Mouse (Mus musculus) midbrain, embryonic 15.5 days (tissue): Measurements from ENCODE around the gene Ikzf2. TPM values are rescaled to one million over a fixed set of nuclear protein-coding genes. Genes with fewer than 3 reads are reported as not detected.

Experiments
- ATAC-seq: fragments of 200-750 bp; cut with Nextera tagmentation; replicated peaks from 2 replicates; pipeline ENCODE4 v1.8.0; 2017; ENCODE audit warnings: moderate TSS enrichment
- H3K27ac ChIP-seq: fragments of 300-500 bp; sonication (generic); 2 replicates; pipeline ENCODE4 v1.5.1; 2015; ENCODE audit warnings: mild to moderate bottlenecking, inconsistent platforms
- H3K27me3 ChIP-seq: fragments of 300-500 bp; sonication (generic); replicated peaks from 2 replicates; pipeline ENCODE4 v1.6.1; 2015; ENCODE audit warnings: inconsistent platforms
- H3K36me3 ChIP-seq: fragments of 300-500 bp; sonication (generic); replicated peaks from 2 replicates; pipeline ENCODE4 v1.6.1; 2015; ENCODE audit warnings: inconsistent platforms
- H3K4me1 ChIP-seq: fragments of 300-500 bp; sonication (generic); 2 replicates; pipeline ENCODE4 v1.6.1; 2015; ENCODE audit warnings: inconsistent platforms
- H3K4me2 ChIP-seq: fragments of 300-500 bp; sonication (generic); 2 replicates; pipeline ENCODE4 v1.6.1; 2015; ENCODE audit warnings: inconsistent platforms, mild to moderate bottlenecking, moderate library complexity
- H3K4me3 ChIP-seq: fragments of 300-500 bp; sonication (generic); 2 replicates; pipeline ENCODE4 v1.5.1; 2015; ENCODE audit warnings: mild to moderate bottlenecking, inconsistent platforms
- H3K9ac ChIP-seq: fragments of 300-500 bp; sonication (generic); 2 replicates; pipeline ENCODE4 v1.6.1; 2015; ENCODE audit warnings: mild to moderate bottlenecking, inconsistent platforms
- H3K9me3 ChIP-seq: fragments of 300-500 bp; sonication (generic); 2 replicates; pipeline ENCODE4 v1.6.1; 2016; ENCODE audit warnings: inconsistent platforms
- WGBS: fragments of 180-500 bp; shearing (Covaris S2); methylation state at CpG from one replicate; pipeline ENCODE4 v1.1.7; 2015; ENCODE audit warnings: mixed read lengths; 5-methylcytosine and 5-hydroxymethylcytosine counted together
- polyA plus RNA-seq: library from polyadenylated mRNA; unstranded; fragments of >200 nt; fragmentation: Nextera tagmentation; extraction: Ambion mirVana; gene quantifications from 2 replicates; pipeline ENCODE4 v1.2.1, GENCODE M21; 2015

The Ikzf2 gene
- polyA plus RNA-seq, 1 experiment from 2014 or later: 4.4 TPM

DNA sequence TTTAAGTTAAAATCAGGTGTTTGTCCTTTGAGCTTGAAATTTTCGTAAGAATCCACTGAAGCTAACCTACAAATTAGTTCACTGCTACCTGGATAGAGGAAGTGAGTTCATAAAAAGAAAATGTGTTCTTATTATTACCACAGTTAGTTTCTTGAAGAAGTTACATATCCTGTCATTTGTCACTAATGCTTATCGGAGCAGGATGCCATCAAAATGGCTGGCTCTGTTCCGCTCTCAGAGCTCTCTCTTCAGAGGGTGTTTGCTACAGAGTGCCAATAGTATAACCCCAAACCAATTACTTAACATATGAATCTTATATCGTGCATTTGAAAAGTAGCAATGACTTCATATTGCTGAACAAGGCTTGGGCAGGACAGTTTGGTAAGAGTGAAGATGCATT, 108.1 kb downstream of the Ikzf2 start:
- H3K27me3 ChIP-seq: no peaks in the 10 kb centered on the region
- WGBS: 93% methylated on average over 4 of the region's 4 CpGs
- no peak for ATAC-seq

DNA sequence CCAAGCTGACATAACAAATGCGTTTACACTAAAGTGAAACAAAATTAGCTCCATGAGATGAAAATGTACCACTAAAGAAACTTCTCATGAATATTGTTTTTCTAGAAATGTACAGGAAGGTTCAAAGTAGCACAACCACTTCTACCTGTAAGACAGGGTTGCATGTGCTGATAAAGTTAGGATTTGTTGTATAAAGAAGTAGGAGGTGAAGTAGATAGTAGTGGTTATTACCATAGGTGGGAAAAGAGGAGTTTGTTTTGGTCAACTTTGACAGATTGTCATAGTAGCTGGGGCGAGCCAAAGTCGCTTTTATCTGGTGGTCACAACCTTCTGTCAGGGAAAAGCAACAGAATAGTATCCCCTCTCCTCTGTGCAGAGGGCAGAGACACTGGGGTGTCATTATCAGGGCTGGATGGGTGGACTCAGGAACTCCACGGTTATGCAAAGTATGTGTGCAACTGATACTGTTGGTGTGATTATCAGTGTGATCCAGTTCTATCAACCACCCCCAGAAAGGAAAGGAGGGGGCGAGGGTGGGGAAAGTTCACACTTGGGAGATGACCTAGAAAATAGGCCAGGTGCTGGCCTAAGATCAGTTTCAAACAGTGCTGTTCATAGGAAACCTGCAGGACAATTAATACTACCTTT, 127.5 kb downstream of the Ikzf2 start:
- ATAC-seq: no peak
- Histone ChIP-seq H3K27ac (no peak overlapping the region), H3K9ac (no peak overlapping the region), H3K9me3 (no peaks in the 10 kb centered on the region), H3K4me3 (no peak overlapping the region), H3K4me2 (no peak overlapping the region), H3K36me3 (no peaks in the 10 kb centered on the region), H3K4me1 (no peaks in the 10 kb centered on the region), H3K27me3 (no peaks in the 10 kb centered on the region)
- 90% methylated on average over 5 of the region's 5 CpGs for WGBS

More for the DNA sequence above, 108.1 kb downstream of the Ikzf2 start:
- Histone ChIP-seq H3K9ac (no peak overlapping the region), H3K4me1 (no peaks in the 10 kb centered on the region), H3K4me2 (no peak overlapping the region), H3K36me3 (no peaks in the 10 kb centered on the region), H3K4me3 (no peak overlapping the region), H3K27ac (no peak overlapping the region), H3K9me3 (no peaks in the 10 kb centered on the region)

DNA sequence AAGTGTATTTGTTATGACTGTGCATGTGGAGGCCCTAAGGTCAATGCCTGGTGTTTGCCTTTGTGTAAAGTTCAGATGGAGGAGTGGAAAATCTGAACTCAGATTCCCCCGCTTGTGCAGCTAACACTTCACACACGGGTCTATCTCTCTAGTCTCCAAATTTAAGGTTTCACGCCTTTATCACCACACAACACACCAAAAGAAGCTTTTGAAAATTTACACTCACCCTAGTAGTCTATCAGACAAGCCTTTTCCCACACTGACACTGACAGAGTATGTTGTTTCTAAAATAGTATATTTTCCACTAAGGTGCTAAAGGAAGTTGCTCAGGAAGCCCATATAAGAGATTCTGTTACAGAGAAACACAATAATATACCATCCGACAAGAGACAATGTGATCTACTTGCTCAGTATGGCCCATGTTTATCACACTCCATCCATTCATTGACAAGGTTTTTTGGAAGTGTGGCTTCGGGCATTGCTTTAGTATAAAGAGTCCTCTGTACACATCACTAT, 131.4 kb downstream of the Ikzf2 start:
- no peaks in the 10 kb centered on the region for H3K27me3 ChIP-seq
- ATAC-seq: no peak
- WGBS: 93% methylated on average over 5 of the region's 5 CpGs

DNA sequence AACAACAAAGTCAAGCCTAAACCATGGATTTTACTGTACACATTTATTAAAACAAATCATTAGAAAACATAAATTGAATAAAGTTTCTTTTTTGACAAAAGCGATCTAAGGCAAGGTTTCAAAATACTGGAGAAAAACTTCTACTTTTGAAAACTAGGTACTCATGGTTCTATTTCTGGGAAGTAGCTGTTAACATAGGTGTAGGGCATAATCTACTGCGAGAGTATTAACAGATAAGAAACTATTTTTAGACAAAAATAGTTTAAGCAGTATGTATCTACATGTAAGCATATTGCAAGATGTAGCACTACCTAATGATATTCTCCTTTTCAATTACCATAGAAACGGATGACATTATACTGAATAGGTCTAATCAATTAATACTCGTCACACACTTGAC, 137.1 kb downstream of the Ikzf2 start:
- no peaks in the 10 kb centered on the region for H3K36me3 ChIP-seq
- WGBS: 95% methylated on average over 4 of the region's 4 CpGs
- no peak for ATAC-seq

More for the DNA sequence above, 131.4 kb downstream of the Ikzf2 start:
- Histone ChIP-seq H3K4me1 (no peaks in the 10 kb centered on the region), H3K27ac (no peak overlapping the region), H3K36me3 (no peaks in the 10 kb centered on the region), H3K4me2 (no peak overlapping the region), H3K9me3 (no peaks in the 10 kb centered on the region), H3K4me3 (no peak overlapping the region), H3K9ac (no peak overlapping the region)

DNA sequence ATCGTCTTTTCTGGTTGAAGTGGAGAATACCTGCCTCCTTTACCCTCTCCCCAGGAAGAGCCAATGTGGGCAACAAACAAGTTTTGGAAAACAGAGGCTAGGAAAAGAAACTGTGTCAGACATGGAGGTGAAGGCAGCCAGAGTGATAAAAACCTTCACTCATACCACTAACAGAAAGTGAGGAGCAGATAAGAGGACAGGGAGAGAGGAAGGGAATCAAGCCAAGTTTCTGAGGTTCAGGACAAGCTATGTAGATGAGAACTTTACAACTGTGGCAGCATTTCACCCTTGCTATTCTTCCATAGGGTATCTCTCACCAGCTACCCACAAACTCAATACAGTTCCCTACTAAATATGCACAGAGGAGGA, 141.2 kb downstream of the Ikzf2 start:
- no peaks in the 10 kb centered on the region for H3K27me3 ChIP-seq
- H3K4me1 ChIP-seq: no peaks in the 10 kb centered on the region
- H3K36me3 ChIP-seq: no peaks in the 10 kb centered on the region
- H3K27ac ChIP-seq: no peak overlapping the region
- no peak overlapping the region for H3K4me2 ChIP-seq
- no peak overlapping the region for H3K9ac ChIP-seq
- no peak for ATAC-seq
- H3K4me3 ChIP-seq: no peak overlapping the region
- 90% methylated on average over 1 of the region's 1 CpGs for WGBS
- no peaks in the 10 kb centered on the region for H3K9me3 ChIP-seq

More for the DNA sequence above, 137.1 kb downstream of the Ikzf2 start:
- Histone ChIP-seq H3K4me2 (no peak overlapping the region), H3K27ac (no peak overlapping the region), H3K9me3 (no peaks in the 10 kb centered on the region), H3K27me3 (no peaks in the 10 kb centered on the region), H3K4me1 (no peaks in the 10 kb centered on the region), H3K9ac (no peak overlapping the region), H3K4me3 (no peak overlapping the region)

DNA sequence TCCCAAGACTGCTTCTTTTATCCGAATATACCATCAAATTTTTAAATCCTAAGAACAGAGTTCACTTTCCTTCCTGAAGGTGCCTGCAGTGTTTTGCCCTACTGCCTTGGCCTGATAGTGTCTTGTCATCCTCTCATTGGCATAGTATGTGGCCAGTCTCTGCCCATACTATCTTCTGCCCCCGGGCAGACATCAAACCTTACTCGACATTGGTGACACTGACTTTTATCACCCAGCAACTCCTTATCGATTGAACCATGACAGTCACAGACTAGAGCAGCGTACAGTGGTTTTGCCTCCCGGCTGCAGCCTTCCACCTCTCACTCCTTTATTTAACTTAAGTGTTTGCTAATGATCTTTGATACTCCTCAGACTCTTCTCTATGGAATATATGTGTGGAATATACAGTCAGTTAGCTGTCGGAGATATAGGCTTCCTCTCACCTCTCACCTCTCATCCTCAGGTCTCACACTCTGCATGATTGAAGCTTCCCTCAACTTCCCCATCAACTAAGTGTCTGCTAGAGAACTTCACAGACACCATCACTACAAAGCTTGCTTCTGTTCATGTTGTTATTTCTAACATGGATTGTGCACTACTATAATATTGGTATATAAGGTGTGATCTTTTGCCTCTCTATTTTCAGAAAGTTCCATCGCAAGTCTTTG, 141.7 kb downstream of the Ikzf2 start:
- Histone ChIP-seq H3K27ac (no peak overlapping the region), H3K9ac (no peak overlapping the region), H3K4me1 (no peaks in the 10 kb centered on the region), H3K4me2 (no peak overlapping the region), H3K36me3 (no peaks in the 10 kb centered on the region), H3K9me3 (no peaks in the 10 kb centered on the region), H3K27me3 (no peaks in the 10 kb centered on the region), H3K4me3 (no peak overlapping the region)
- no peak for ATAC-seq
- WGBS: 93% methylated on average over 8 of the region's 8 CpGs

DNA sequence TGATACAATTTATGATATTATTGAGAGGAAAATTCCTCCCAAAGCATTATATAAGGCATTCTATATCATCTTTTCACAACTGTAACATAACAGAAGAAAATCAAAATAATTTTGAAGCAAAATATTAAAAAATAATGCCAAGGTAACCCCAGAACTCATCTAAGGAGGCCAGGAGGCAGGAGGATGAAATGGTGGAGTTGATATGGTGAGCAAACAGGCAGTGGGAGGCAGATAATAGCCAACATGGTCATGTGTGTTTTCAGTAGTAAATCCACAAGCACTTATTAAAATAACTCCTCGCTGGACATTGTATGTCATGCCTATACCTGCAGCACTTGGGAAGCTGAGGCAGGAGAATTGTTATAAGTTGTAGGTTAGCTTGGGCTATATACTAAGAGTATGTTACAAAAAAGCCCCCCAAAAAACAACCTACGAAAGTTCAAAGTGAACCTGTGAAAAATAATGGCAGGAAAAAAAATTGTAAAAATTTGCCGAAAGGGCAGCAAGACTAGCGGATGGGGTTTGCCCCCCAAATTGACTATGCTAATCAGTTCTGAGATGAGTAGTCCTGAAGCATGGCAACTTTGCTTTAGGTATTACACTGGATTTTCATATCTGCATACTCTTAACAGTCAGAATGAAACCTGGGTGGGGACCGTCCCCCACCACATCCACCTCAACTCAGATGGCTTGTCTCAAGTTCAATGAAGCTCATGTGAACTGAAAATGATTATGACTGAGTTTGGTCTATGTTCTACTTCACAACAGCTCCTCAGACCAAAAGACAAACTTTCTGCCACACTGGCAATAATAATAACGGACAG, 143.1 kb downstream of the Ikzf2 start:
- ATAC-seq: no peak
- Histone ChIP-seq H3K4me2 (no peak overlapping the region), H3K4me1 (no peaks in the 10 kb centered on the region), H3K27ac (no peak overlapping the region), H3K9ac (no peak overlapping the region), H3K27me3 (no peaks in the 10 kb centered on the region), H3K4me3 (no peak overlapping the region), H3K9me3 (no peaks in the 10 kb centered on the region), H3K36me3 (no peaks in the 10 kb centered on the region)
- WGBS: 92% methylated on average over 6 of the region's 6 CpGs

DNA sequence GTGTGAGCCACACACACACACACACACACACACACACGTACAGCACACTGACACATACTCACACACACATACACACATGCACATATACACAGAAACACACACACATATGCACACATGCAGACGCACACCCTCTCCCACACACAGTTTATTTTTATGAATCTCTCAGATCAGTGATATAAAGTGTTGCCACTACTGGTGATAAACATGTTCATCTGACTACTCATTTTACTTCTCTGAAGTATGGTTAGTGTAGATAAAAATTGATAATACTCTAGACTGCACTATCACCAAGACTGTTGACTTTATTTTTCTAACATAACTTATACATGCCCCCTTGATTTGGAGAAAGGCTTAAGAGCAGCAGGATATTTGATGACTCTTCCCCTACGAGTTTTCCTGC, 144.5 kb downstream of the Ikzf2 start:
- H3K4me1 ChIP-seq: no peaks in the 10 kb centered on the region
- no peak overlapping the region for H3K4me2 ChIP-seq
- H3K4me3 ChIP-seq: no peak overlapping the region
- no peak overlapping the region for H3K27ac ChIP-seq
- WGBS: 84% methylated on average over 3 of the region's 3 CpGs
- H3K27me3 ChIP-seq: no peaks in the 10 kb centered on the region
- no peak for ATAC-seq
- H3K36me3 ChIP-seq: no peaks in the 10 kb centered on the region
- H3K9ac ChIP-seq: no peak overlapping the region
- no peaks in the 10 kb centered on the region for H3K9me3 ChIP-seq

DNA sequence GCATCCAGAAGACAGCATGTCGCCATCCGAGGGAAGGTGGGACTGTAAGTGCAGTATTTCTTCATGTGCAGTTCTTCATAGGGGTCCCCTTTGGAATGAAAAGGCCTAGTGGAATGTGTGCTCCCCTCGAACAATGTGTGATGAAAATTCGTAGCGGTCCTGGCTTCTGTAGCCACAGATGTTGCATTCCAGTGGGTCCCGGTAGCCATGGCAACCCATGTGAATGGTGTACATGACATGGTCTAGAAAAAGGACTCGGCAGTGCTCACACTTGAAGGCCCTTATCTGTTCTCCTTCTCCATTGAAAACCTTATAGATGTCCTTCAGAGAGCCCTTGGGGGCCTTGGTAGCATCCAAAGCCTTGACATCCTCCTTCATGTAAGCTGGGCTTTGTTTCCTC, 148.4 kb downstream of the Ikzf2 start:
- Histone ChIP-seq H3K4me2 (no peak overlapping the region), H3K27me3 (no peaks in the 10 kb centered on the region), H3K4me3 (no peak overlapping the region), H3K9me3 (no peaks in the 10 kb centered on the region), H3K4me1 (no peaks in the 10 kb centered on the region), H3K9ac (no peak overlapping the region), H3K36me3 (no peaks in the 10 kb centered on the region), H3K27ac (no peak overlapping the region)
- no peak for ATAC-seq
- WGBS: 32% methylated on average over 7 of the region's 7 CpGs

DNA sequence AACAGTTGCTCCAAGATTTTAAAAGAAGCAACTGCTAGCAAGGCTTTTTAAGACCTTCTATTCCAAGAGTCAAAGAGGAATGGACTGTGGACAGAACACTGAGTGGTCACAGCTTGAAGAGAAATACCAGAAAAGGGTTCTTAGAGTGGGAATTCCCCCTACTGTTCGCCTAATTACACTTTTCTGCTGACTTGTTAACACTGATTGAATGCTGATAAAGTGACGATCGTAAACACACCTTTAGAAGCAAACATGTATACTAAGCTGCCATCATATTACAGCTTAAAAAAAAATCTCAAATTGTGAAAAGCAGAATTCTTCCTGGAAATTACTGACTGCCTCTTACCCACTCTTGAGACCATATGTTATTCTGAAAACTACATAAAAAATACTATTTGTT, 149.4 kb downstream of the Ikzf2 start:
- Histone ChIP-seq H3K4me2 (no peak overlapping the region), H3K27me3 (no peaks in the 10 kb centered on the region), H3K4me3 (no peak overlapping the region), H3K27ac (no peak overlapping the region), H3K9me3 (no peaks in the 10 kb centered on the region), H3K4me1 (no peaks in the 10 kb centered on the region), H3K9ac (no peak overlapping the region), H3K36me3 (no peaks in the 10 kb centered on the region)
- ATAC-seq: no peak
- WGBS: 65% methylated on average over 3 of the region's 3 CpGs

DNA sequence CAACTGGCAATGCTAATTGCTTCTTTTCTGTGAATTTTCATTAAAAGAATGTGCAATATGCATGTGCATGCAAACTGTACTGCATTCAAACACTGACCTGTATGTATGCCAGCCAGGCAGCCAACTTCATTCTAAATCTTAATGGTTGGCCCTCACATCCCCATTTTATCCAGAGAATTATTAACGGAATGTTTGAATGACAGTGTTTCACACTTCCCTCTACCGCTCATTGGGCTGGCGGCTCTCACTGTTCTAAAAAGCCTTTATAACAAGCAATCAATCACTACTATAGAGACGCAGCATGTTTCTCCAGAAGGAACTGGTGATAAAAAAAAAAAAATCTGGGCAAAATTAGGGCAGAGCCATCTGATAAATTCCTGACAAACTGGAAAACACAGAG, 151.5 kb downstream of the Ikzf2 start:
- H3K4me2 ChIP-seq: no peak overlapping the region
- no peak overlapping the region for H3K4me3 ChIP-seq
- no peaks in the 10 kb centered on the region for H3K4me1 ChIP-seq
- no peaks in the 10 kb centered on the region for H3K27me3 ChIP-seq
- no peak for ATAC-seq
- no peak overlapping the region for H3K9ac ChIP-seq
- H3K36me3 ChIP-seq: no peaks in the 10 kb centered on the region
- H3K9me3 ChIP-seq: no peaks in the 10 kb centered on the region
- WGBS: 49% methylated on average over 4 of the region's 4 CpGs
- H3K27ac ChIP-seq: no peak overlapping the region

DNA sequence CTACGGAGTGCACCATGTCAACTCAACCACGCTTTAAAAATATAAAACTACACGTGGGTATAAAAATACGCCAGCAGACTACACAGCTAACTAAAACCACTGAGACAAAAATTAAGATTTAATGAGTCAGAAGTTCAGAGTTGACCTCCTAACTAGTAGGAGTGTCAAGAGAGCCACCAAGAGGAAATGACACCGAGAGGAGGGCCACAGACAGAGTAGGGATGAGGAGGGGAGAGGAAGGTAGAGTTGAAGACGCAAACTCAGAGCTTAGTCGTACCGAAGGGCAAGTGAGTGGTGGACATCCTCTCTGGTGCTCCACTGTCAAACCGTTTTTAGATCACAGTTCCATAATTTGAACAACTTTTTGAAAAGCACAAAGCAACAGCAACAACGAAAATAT, 154.0 kb downstream of the Ikzf2 start:
- Histone ChIP-seq H3K9me3 (no peaks in the 10 kb centered on the region), H3K4me3 (no peak overlapping the region), H3K27ac (no peak overlapping the region), H3K4me1 (no peaks in the 10 kb centered on the region), H3K27me3 (no peaks in the 10 kb centered on the region), H3K9ac (no peak overlapping the region), H3K4me2 (no peak overlapping the region), H3K36me3 (no peaks in the 10 kb centered on the region)
- no peak for ATAC-seq
- WGBS: 92% methylated on average over 10 of the region's 10 CpGs
